Mouse (Mus musculus) bone marrow macrophage, adult 2 months (primary cell): ENCODE data around the gene Dnase1l3. TPM values are rescaled to one million over a fixed set of nuclear protein-coding genes. Genes with fewer than 3 reads are reported as not detected.

Experiments
- H3K27ac ChIP-seq: 2 replicates; pipeline ENCODE4 v1.5.1; 2012; ENCODE audit warnings: low read depth, low read length; ENCODE audit not compliant: insufficient read depth
- H3K4me1 ChIP-seq: 2 replicates; pipeline ENCODE4 v1.6.1; 2012; ENCODE audit warnings: low read length; ENCODE audit not compliant: control insufficient read depth, insufficient read depth
- H3K4me3 ChIP-seq: 2 replicates; pipeline ENCODE4 v1.5.1; 2012; ENCODE audit warnings: mild to moderate bottlenecking, low read length, moderate library complexity; ENCODE audit not compliant: insufficient read depth
- CTCF ChIP-seq: IDR thresholded peaks from 2 replicates; pipeline ENCODE4 v1.5.1; 2012; ENCODE audit warnings: low read depth, mild to moderate bottlenecking, low read length, moderate library complexity
- POLR2A ChIP-seq: IDR thresholded peaks from 2 replicates; pipeline ENCODE4 v1.6.1; 2012; ENCODE audit warnings: mild to moderate bottlenecking, low read depth, low read length, borderline replicate concordance
- polyA plus RNA-seq: library from polyadenylated mRNA; stranded (reverse); fragments of >200 nt; gene quantifications from 2 replicates; pipeline ENCODE4 v1.2.4, GENCODE M21; 2012; ENCODE audit not compliant: missing spikeins, insufficient read depth, insufficient read length

Gene Dnase1l3
- polyA plus RNA-seq, 1 experiment: not detected

GRCm38 (mm10) chr14:7943101-7943800 lies 51.1 kb downstream of the Dnase1l3 start:
- no peak overlapping the region for H3K4me3 ChIP-seq
- H3K4me1 ChIP-seq: peaks cover 4% of the 10 kb centered on the region
- TF ChIP-seq POLR2A (no peak), CTCF (no peak)
- no peak overlapping the region for H3K27ac ChIP-seq

GRCm38 (mm10) chr14:7941413-7941812 lies 53.0 kb downstream of the Dnase1l3 start:
- no peak for TF ChIP-seq POLR2A
- no peak for TF ChIP-seq CTCF
- Histone ChIP-seq H3K4me1 (peaks cover 4% of the 10 kb centered on the region), H3K4me3 (no peak overlapping the region), H3K27ac (no peak overlapping the region)

- Histone ChIP-seq H3K27ac (no peak overlapping the region), H3K4me1 (no peaks in the 10 kb centered on the region; the same call in 1 of the 2 replicates), H3K4me3 (no peak overlapping the region)
- no peak for TF ChIP-seq CTCF
- no peak for TF ChIP-seq POLR2A
These were observed 55.3 kb downstream of the Dnase1l3 start for GRCm38 (mm10) chr14:7938809-7939784.

GRCm38 (mm10) chr14:7937052-7937630 lies 57.2 kb downstream of the Dnase1l3 start:
- Histone ChIP-seq H3K27ac (no peak overlapping the region), H3K4me1 (peaks cover 6% of the 10 kb centered on the region), H3K4me3 (no peak overlapping the region)
- TF ChIP-seq POLR2A (no peak), CTCF (no peak)

- Histone ChIP-seq H3K27ac (no peak overlapping the region), H3K4me1 (peaks cover 8% of the 10 kb centered on the region), H3K4me3 (no peak overlapping the region)
- TF ChIP-seq CTCF (no peak), POLR2A (no peak)
These were observed 60.2 kb downstream of the Dnase1l3 start for GRCm38 (mm10) chr14:7934166-7934565.

- Histone ChIP-seq H3K27ac (no peak overlapping the region), H3K4me1 (peaks cover 8% of the 10 kb centered on the region), H3K4me3 (no peak overlapping the region)
- TF ChIP-seq POLR2A (no peak), CTCF (no peak)
These were observed 62.2 kb downstream of the Dnase1l3 start for GRCm38 (mm10) chr14:7932151-7932550.

GRCm38 (mm10) chr14:7929029-7929428 lies 65.3 kb downstream of the Dnase1l3 start:
- H3K4me3 ChIP-seq: no peak overlapping the region
- H3K4me1 ChIP-seq: peaks cover 8% of the 10 kb centered on the region
- TF ChIP-seq POLR2A (no peak), CTCF (no peak)
- H3K27ac ChIP-seq: no peak overlapping the region

GRCm38 (mm10) chr14:7928362-7928761 lies 66.0 kb downstream of the Dnase1l3 start:
- no peak for TF ChIP-seq CTCF
- no peak for TF ChIP-seq POLR2A
- Histone ChIP-seq H3K4me3 (no peak overlapping the region), H3K27ac (no peak overlapping the region), H3K4me1 (peaks cover 8% of the 10 kb centered on the region)

- no peak overlapping the region for H3K4me3 ChIP-seq
- peaks cover 20% of the 10 kb centered on the region for H3K4me1 ChIP-seq
- TF ChIP-seq POLR2A (no peak), CTCF (no peak)
These were observed 70.7 kb downstream of the Dnase1l3 start for GRCm38 (mm10) chr14:7923635-7924034.

GRCm38 (mm10) chr14:7921459-7921858 lies 72.9 kb downstream of the Dnase1l3 start:
- Histone ChIP-seq H3K4me1 (peaks cover 30% of the 10 kb centered on the region), H3K27ac (no peak overlapping the region), H3K4me3 (no peak overlapping the region)
- TF ChIP-seq CTCF (no peak), POLR2A (no peak)

More at GRCm38 (mm10) chr14:7923635-7924034, 70.7 kb downstream of the Dnase1l3 start:
- no peak overlapping the region for H3K27ac ChIP-seq

GRCm38 (mm10) chr14:7919921-7920320 lies 74.5 kb downstream of the Dnase1l3 start:
- Histone ChIP-seq H3K27ac (0 out of 2 replicates have a peak overlapping the region, but pooled peaks have one; percentile 2), H3K4me1 (peaks cover 30% of the 10 kb centered on the region), H3K4me3 (no peak overlapping the region)
- no peak for TF ChIP-seq CTCF
- no peak for TF ChIP-seq POLR2A
